Mouse (Mus musculus): ENCODE data around the gene Asic2. TPM values are rescaled to one million over a fixed set of nuclear protein-coding genes. Genes with fewer than 3 reads are reported as not detected.

Gene Asic2
- polyA plus RNA-seq, 1 experiment from 2014 or later: 0.06 TPM

DNA sequence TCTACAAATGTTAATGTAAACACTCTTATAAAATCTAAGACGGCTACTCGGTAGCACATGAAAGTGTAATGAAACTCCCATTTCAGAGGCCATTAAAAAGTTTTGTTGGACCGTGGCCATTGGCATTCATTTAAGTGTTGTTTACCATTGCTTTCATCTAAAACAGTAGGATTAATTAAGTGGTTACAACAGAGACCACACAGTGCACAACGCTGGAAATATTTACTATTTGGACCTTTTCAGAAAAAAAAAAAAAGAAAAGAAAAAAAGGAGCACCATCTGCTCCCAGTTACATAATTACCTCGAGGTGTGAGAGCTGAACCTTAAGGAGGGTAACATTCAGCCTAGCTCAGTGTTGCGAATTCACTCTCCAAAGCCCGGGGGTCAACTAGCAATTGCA, 1122.8 kb downstream of the Asic2 start:
- H3K4me3 ChIP-seq: no peak overlapping the region
- H3K4me1 ChIP-seq (replicated peaks): no peaks in the 10 kb centered on the region
- ATAC-seq (ENCODE audit: insufficient number of reproducible peaks, low FRiP score): no peak
- no peak overlapping the region for H3K4me2 ChIP-seq
- H3K27me3 ChIP-seq (replicated peaks): 0 out of 2 replicates have a peak, but pooled peaks cover 5% of the 10 kb centered on the region
- H3K9ac ChIP-seq: no peak overlapping the region
- H3K27ac ChIP-seq (ENCODE audit: poor library complexity, severe bottlenecking): no peak overlapping the region
- no peaks in the 10 kb centered on the region for H3K9me3 ChIP-seq (replicated peaks)
- 72% methylated on average over 7 of the region's 7 CpGs for WGBS
- no peaks in the 10 kb centered on the region for H3K36me3 ChIP-seq

- H3K4me1 ChIP-seq (replicated peaks): no peaks in the 10 kb centered on the region
- H3K27ac ChIP-seq (ENCODE audit: poor library complexity, severe bottlenecking): no peak overlapping the region
- no peak overlapping the region for H3K4me2 ChIP-seq
- H3K27me3 ChIP-seq (replicated peaks): 0 out of 2 replicates have a peak, but pooled peaks cover 5% of the 10 kb centered on the region
- H3K9me3 ChIP-seq (replicated peaks): no peaks in the 10 kb centered on the region
- no peak overlapping the region for H3K9ac ChIP-seq
- WGBS: 69% methylated on average over 2 of the region's 2 CpGs
- ATAC-seq (ENCODE audit: insufficient number of reproducible peaks, low FRiP score): no peak
- no peak overlapping the region for H3K4me3 ChIP-seq
- no peaks in the 10 kb centered on the region for H3K36me3 ChIP-seq
These were observed 1124.8 kb downstream of the Asic2 start for GRCm38 (mm10) chr11:80843435-80843834.

GRCm38 (mm10) chr11:80838724-80839123, 1129.5 kb downstream of the Asic2 start:
- Histone ChIP-seq H3K9ac (no peak overlapping the region), H3K27me3 (replicated peaks) (no peaks in the 10 kb centered on the region), H3K36me3 (no peaks in the 10 kb centered on the region), H3K4me1 (replicated peaks) (no peaks in the 10 kb centered on the region), H3K9me3 (replicated peaks) (no peaks in the 10 kb centered on the region), H3K4me3 (no peak overlapping the region), H3K4me2 (no peak overlapping the region), H3K27ac (ENCODE audit: poor library complexity, severe bottlenecking) (no peak overlapping the region)
- ATAC-seq (ENCODE audit: insufficient number of reproducible peaks, low FRiP score): no peak
- 68% methylated on average over 1 of the region's 1 CpGs for WGBS

GRCm38 (mm10) chr11:80835841-80836240, 1132.4 kb downstream of the Asic2 start:
- Histone ChIP-seq H3K4me1 (replicated peaks) (no peaks in the 10 kb centered on the region), H3K4me3 (no peak overlapping the region), H3K27me3 (replicated peaks) (0 out of 2 replicates have a peak, but pooled peaks cover 4% of the 10 kb centered on the region), H3K9me3 (replicated peaks) (no peaks in the 10 kb centered on the region), H3K9ac (no peak overlapping the region), H3K4me2 (no peak overlapping the region), H3K27ac (ENCODE audit: poor library complexity, severe bottlenecking) (no peak overlapping the region), H3K36me3 (no peaks in the 10 kb centered on the region)
- 65% methylated on average over 4 of the region's 4 CpGs for WGBS
- ATAC-seq (ENCODE audit: insufficient number of reproducible peaks, low FRiP score): no peak

GRCm38 (mm10) chr11:80835395-80835794, 1132.9 kb downstream of the Asic2 start:
- H3K4me3 ChIP-seq: no peak overlapping the region
- no peaks in the 10 kb centered on the region for H3K36me3 ChIP-seq
- no peak for ATAC-seq (ENCODE audit: insufficient number of reproducible peaks, low FRiP score)
- no peak overlapping the region for H3K4me2 ChIP-seq
- no peak overlapping the region for H3K27ac ChIP-seq (ENCODE audit: poor library complexity, severe bottlenecking)
- no peak overlapping the region for H3K9ac ChIP-seq
- H3K9me3 ChIP-seq (replicated peaks): no peaks in the 10 kb centered on the region
- 77% methylated on average over 2 of the region's 2 CpGs for WGBS
- H3K27me3 ChIP-seq (replicated peaks): 0 out of 2 replicates have a peak, but pooled peaks cover 4% of the 10 kb centered on the region
- no peaks in the 10 kb centered on the region for H3K4me1 ChIP-seq (replicated peaks)

Other genes starting within 250 kb of the Asic2 start
- gene 5530401A14Rik, start 107.8 kb downstream of the Asic2 start, polyA plus RNA-seq (2016; fragmentation: Nextera tagmentation; extraction: Ambion mirVana): not detected in 2 replicates
- gene Ccl2, start 67.1 kb upstream of the Asic2 start, polyA plus RNA-seq (2016; fragmentation: Nextera tagmentation; extraction: Ambion mirVana): 8.0 and 8.8 TPM in 2 replicates
- not detected in 2 replicates for gene Gm17268, start 70.1 kb upstream of the Asic2 start, polyA plus RNA-seq (2016; fragmentation: Nextera tagmentation; extraction: Ambion mirVana)
- 2.6 and 3.9 TPM in 2 replicates for gene Ccl7, start 77.3 kb upstream of the Asic2 start, polyA plus RNA-seq (2016; fragmentation: Nextera tagmentation; extraction: Ambion mirVana)
- gene Ccl11, start 89.4 kb upstream of the Asic2 start, polyA plus RNA-seq (2016; fragmentation: Nextera tagmentation; extraction: Ambion mirVana): 0.15 TPM in 1 of 2 replicates, not detected in the other
- gene Ccl12, start 133.4 kb upstream of the Asic2 start, polyA plus RNA-seq (2016; fragmentation: Nextera tagmentation; extraction: Ambion mirVana): 0.72 and 1.2 TPM in 2 replicates
- gene Ccl8, start 146.7 kb upstream of the Asic2 start, polyA plus RNA-seq (2016; fragmentation: Nextera tagmentation; extraction: Ambion mirVana): not detected in 2 replicates

Data from heart, embryonic 12.5 days (tissue).